Mouse (Mus musculus) liver, adult 2 months (tissue): ENCODE data around the gene Ppcdc.

ENCODE experiments used
- CTCF ChIP-seq: fragments of 200-500 bp; IDR thresholded peaks from 2 replicates; pipeline ENCODE4 v1.5.1; 2011; ENCODE audit warnings: low read depth, low read length, control low read depth
- POLR2A ChIP-seq: fragments of 200-500 bp; IDR thresholded peaks from 2 replicates; pipeline ENCODE4 v1.6.1; 2011; ENCODE audit warnings: low read length, control low read depth; ENCODE audit not compliant: insufficient read depth; ENCODE audit errors: extremely low read depth

GRCm38 (mm10) chr9:57419521-57420267 is 20.2 kb downstream of the Ppcdc start:
- no peak for TF ChIP-seq CTCF
- no peak for TF ChIP-seq POLR2A
